Mouse (Mus musculus) left cerebral cortex, adult 9 months (tissue): ENCODE data around the gene Ppp1r27.
A peak's percentile ranks its signal among the peaks of the same experiment; 100 is the strongest.

Source experiments
- DNase-seq, 2 experiments: peaks; one replicate each; pipeline ENCODE4 v3.0.0; 2022; ENCODE audit warnings: low spot score in 2 of 2

Gene Ppp1r27

GRCm38 (mm10) chr11:120547469-120547868 lies 3.5 kb downstream of the Ppp1r27 start:
- DNase-seq = no peak

- DNase-seq = no peak
Observed at GRCm38 (mm10) chr11:120545964-120546363, 5.0 kb downstream of the Ppp1r27 start.

- no peak for DNase-seq
Observed at GRCm38 (mm10) chr11:120542376-120542775, 8.6 kb downstream of the Ppp1r27 start.

- no peak for DNase-seq
Observed at GRCm38 (mm10) chr11:120541907-120542306, 9.0 kb downstream of the Ppp1r27 start.

GRCm38 (mm10) chr11:120539285-120540014 lies 11.5 kb downstream of the Ppp1r27 start:
- DNase-seq = no peak

GRCm38 (mm10) chr11:120538955-120539284 lies 12.0 kb downstream of the Ppp1r27 start:
- DNase-seq = no peak

- no peak for DNase-seq
Observed at GRCm38 (mm10) chr11:120538485-120538884, 12.4 kb downstream of the Ppp1r27 start.

- DNase-seq = no peak
Observed at GRCm38 (mm10) chr11:120535804-120536203, 15.1 kb downstream of the Ppp1r27 start.

GRCm38 (mm10) chr11:120535145-120535544 lies 15.8 kb downstream of the Ppp1r27 start:
- DNase-seq = no peak

GRCm38 (mm10) chr11:120534093-120534492 lies 16.8 kb downstream of the Ppp1r27 start:
- DNase-seq = no peak

- no peak for DNase-seq
Observed at GRCm38 (mm10) chr11:120531646-120532045, 19.3 kb downstream of the Ppp1r27 start.

GRCm38 (mm10) chr11:120530085-120530964 lies 20.6 kb downstream of the Ppp1r27 start, which contains the start of gene Gcgr:
Gene Gcgr, plus strand, starts transcription at chr11:120530699.
- DNase-seq = no peak

- DNase-seq = no peak
Observed at GRCm38 (mm10) chr11:120528903-120529302, 22.0 kb downstream of the Ppp1r27 start.

- no peak for DNase-seq
Observed at GRCm38 (mm10) chr11:120527690-120528354, 23.1 kb downstream of the Ppp1r27 start.

GRCm38 (mm10) chr11:120525959-120526358 lies 25.0 kb downstream of the Ppp1r27 start:
- no peak for DNase-seq

- DNase-seq = no peak
Observed at GRCm38 (mm10) chr11:120522581-120522980, 28.4 kb downstream of the Ppp1r27 start.

GRCm38 (mm10) chr11:120520967-120521540 lies 29.9 kb downstream of the Ppp1r27 start:
- DNase-seq = no peak

- DNase-seq = no peak
Observed at GRCm38 (mm10) chr11:120520498-120520897, 30.4 kb downstream of the Ppp1r27 start.

GRCm38 (mm10) chr11:120519738-120520137 lies 31.2 kb downstream of the Ppp1r27 start:
- DNase-seq = no peak

GRCm38 (mm10) chr11:120518558-120518957 lies 32.4 kb downstream of the Ppp1r27 start:
- DNase-seq = no peak

GRCm38 (mm10) chr11:120518027-120518426 lies 32.9 kb downstream of the Ppp1r27 start:
- peak; percentile 61 to 90 for DNase-seq

GRCm38 (mm10) chr11:120517147-120517546 lies 33.8 kb downstream of the Ppp1r27 start:
- DNase-seq = no peak
